ENCODE assay signal across 8 mouse cellular contexts in genomic region chr19:37208176-37208755, GRCm38 (mm10). TPM values are rescaled to one million over a fixed set of nuclear protein-coding genes. Genes with fewer than 3 reads are reported as not detected.
DNase-seq lines count a peak whose midpoint lies in the region; ATAC-seq and TF ChIP-seq lines count a peak whose summit lies in the region.

Gene Cpeb3, minus strand, starts transcription at chr19:37208601.

- H3K4me2 ChIP-seq in hindbrain, embryonic 13.5 days, result peak within 1 kb of the TSS; percentile 84

- no peak for ATAC-seq in hindbrain, embryonic 13.5 days (ENCODE audit: low FRiP score)

- H3K36me3 ChIP-seq in hindbrain, embryonic 13.5 days, result peaks cover 29% of the 10 kb centered on the region

- peak; percentile 34 to 35 for DNase-seq in cerebellum, adult 18-20 months
- DNase-seq in cerebellum, adult 11 months, result no peak
- peak; percentile 28 to 32 for DNase-seq in cerebellum, adult 2 months
- DNase-seq in frontal cortex, postnatal 36 days (ENCODE audit: low spot score in 2 of 2), result peak; percentile 6 to 46
- DNase-seq in layer of hippocampus, postnatal 25 days (ENCODE audit: extremely low spot score in 1 of 2, low spot score in 1 of 2), result peak in 1 of 2 experiments; percentile 17
- DNase-seq in lung, postnatal 25 days (ENCODE audit: low spot score), result peak; percentile 20
- DNase-seq in right cerebral cortex, postnatal 25 days, result peak; percentile 6

- peak within 1 kb of the TSS; percentile 99 for H3K9ac ChIP-seq in hindbrain, embryonic 13.5 days

- H3K4me3 ChIP-seq in cerebellum, adult 2 months (replicated peaks; ENCODE audit: insufficient read depth, low read depth, low read length), result peak within 1 kb of the TSS; percentile 69
- peak within 1 kb of the TSS; percentile 100 for H3K4me3 ChIP-seq in hindbrain, embryonic 13.5 days

- TF ChIP-seq POLR2A in cerebellum, adult 2 months (IDR thresholded peaks at IDR 0.05; ENCODE audit: borderline replicate concordance, insufficient read depth, low read length), result no peak

- peaks cover 5% of the 10 kb centered on the region; the same call in 1 of the 2 replicates for H3K4me1 ChIP-seq in cerebellum, adult 2 months (ENCODE audit: control insufficient read depth, insufficient read depth, low read length)
- H3K4me1 ChIP-seq in hindbrain, embryonic 13.5 days (replicated peaks), result peaks cover 18% of the 10 kb centered on the region

- peak within 1 kb of the TSS; percentile 68 for H3K27ac ChIP-seq in cerebellum, adult 2 months (ENCODE audit: insufficient read depth, low read length)
- H3K27ac ChIP-seq in hindbrain, embryonic 13.5 days, result peak within 1 kb of the TSS; percentile 91

- WGBS in cerebellum, adult 2 months, result 0% methylated on average over 15 of the region's 15 CpGs
- WGBS in hindbrain, embryonic 13.5 days, result 1% methylated on average over 15 of the region's 15 CpGs

- no peaks in the 10 kb centered on the region for H3K27me3 ChIP-seq in cerebellum, adult 2 months (ENCODE audit: control insufficient read depth, insufficient read depth, low read length)
- H3K27me3 ChIP-seq in hindbrain, embryonic 13.5 days, result no peaks in the 10 kb centered on the region

- no peaks in the 10 kb centered on the region for H3K9me3 ChIP-seq in hindbrain, embryonic 13.5 days

- no peak for TF ChIP-seq CTCF in cerebellum, adult 2 months (IDR thresholded peaks at IDR 0.05; ENCODE audit: borderline replicate concordance, insufficient read depth, low read depth, low read length)

RNA-seq across cellular contexts. Expression of gene Cpeb3, which starts in this region (rescaled TPM):
- 41.5 and 41.6 TPM in 2 replicates for polyA plus RNA-seq in cerebellum, adult 2 months (2012; rRNA removed)
- polyA plus RNA-seq in hindbrain, embryonic 13.5 days (2015; fragmentation: Nextera tagmentation; extraction: Ambion mirVana), result 11.4 TPM in 2 replicates
- total RNA-seq in layer of hippocampus, postnatal 25 days (2021), result 10 to 100 TPM; 62.1 to 74.6 TPM
